In genomic region chr14:28657216-28657615, GRCm38 (mm10) we compare ENCODE assay signal across 23 mouse cellular contexts.
DNase-seq lines count a peak whose midpoint lies in the region; ATAC-seq lines count a peak whose summit lies in the region.
"Had no signal": no experiment of that assay in that cellular context is flagged by ENCODE, and none has a peak within 500 bp of the region (broad histone marks: within the 10 kb centered on the region; RNA-seq: fewer than 3 reads in every experiment).

No protein-coding gene starts in this region.

- no peak overlapping the region for H3K27ac ChIP-seq in heart, embryonic 11.5 days (ENCODE audit: low read depth, low read length)
- H3K27ac ChIP-seq: forebrain, embryonic 10.5 days; forebrain, embryonic 13.5 days; heart, embryonic 15.5 days; hindbrain, embryonic 14.5 days; hindbrain, postnatal 0 days had no signal

- no peaks in the 10 kb centered on the region for H3K9me3 ChIP-seq in heart, embryonic 11.5 days (replicated peaks; ENCODE audit: control insufficient read depth, low read length)
- H3K9me3 ChIP-seq in megakaryocyte, embryonic 14.5 days: peaks cover 34% of the 10 kb centered on the region
- H3K9me3 ChIP-seq: forebrain, embryonic 10.5 days; forebrain, embryonic 13.5 days; heart, embryonic 12.5 days; heart, embryonic 15.5 days had no signal

- H3K9ac ChIP-seq in heart, embryonic 11.5 days (ENCODE audit: low read depth, low read length): no peak overlapping the region
- H3K9ac ChIP-seq: forebrain, embryonic 13.5 days; heart, embryonic 12.5 days; heart, embryonic 15.5 days; hindbrain, embryonic 14.5 days had no signal

- WGBS in heart, embryonic 11.5 days (ENCODE audit: insufficient replicate concordance): 83% methylated on average over 8 of the region's 8 CpGs

- no peak for ATAC-seq in heart, embryonic 11.5 days (replicated peaks; ENCODE audit: insufficient number of reproducible peaks, low FRiP score, low TSS enrichment)
- no peak for ATAC-seq in megakaryocyte, adult 5-6 weeks (ENCODE audit: poor library complexity, severe bottlenecking)
- ATAC-seq in hematopoietic stem cell, adult 5-6 weeks (replicated peaks in 1 of 2; ENCODE audit: insufficient read depth in 1 of 2, low FRiP score in 2 of 2, low TSS enrichment in 1 of 2, low read depth in 1 of 2, poor library complexity in 2 of 2, severe bottlenecking in 2 of 2): peak; percentile 71 to 81
- ATAC-seq: CD4-positive, CD25-positive, alpha-beta regulatory T cell, adult 4 months; forebrain, embryonic 13.5 days; hindbrain, postnatal 0 days; inflammation-experienced regulatory T-cells, adult 6 months; intestine, embryonic 16.5 days had no signal

- H3K36me3 ChIP-seq in heart, embryonic 11.5 days (ENCODE audit: control insufficient read depth, insufficient read depth, low read length): no peaks in the 10 kb centered on the region
- H3K36me3 ChIP-seq in megakaryocyte, embryonic 14.5 days (replicated peaks; ENCODE audit: low read length): no peaks in the 10 kb centered on the region
- H3K36me3 ChIP-seq: forebrain, embryonic 10.5 days; heart, embryonic 12.5 days; heart, embryonic 15.5 days had no signal

- DNase-seq in heart, adult 11 months: peak; percentile 83
- DNase-seq in left cerebral cortex, adult 8-10 months (ENCODE audit: low spot score in 2 of 2): no peak
- DNase-seq: adrenal gland, adult 2 months; adrenal gland, postnatal 25 days; cerebellum, adult 18-20 months; cerebellum, adult 9-10 months; cerebellum, postnatal 14 days; gastrocnemius, postnatal 25 days; heart, postnatal 10 days; heart, postnatal 36 days had no signal

- H3K4me3 ChIP-seq in heart, embryonic 11.5 days (ENCODE audit: low read depth, low read length): no peak overlapping the region
- H3K4me3 ChIP-seq in megakaryocyte, embryonic 14.5 days (replicated peaks): peak overlapping the region; percentile 33
- H3K4me3 ChIP-seq: forebrain, embryonic 10.5 days; forebrain, embryonic 13.5 days; heart, embryonic 12.5 days; heart, embryonic 15.5 days had no signal

- peaks cover 4% of the 10 kb centered on the region for H3K4me1 ChIP-seq in heart, embryonic 11.5 days (ENCODE audit: control insufficient read depth, insufficient read depth, low read length)
- H3K4me1 ChIP-seq in megakaryocyte, embryonic 14.5 days: no peaks in the 10 kb centered on the region
- H3K4me1 ChIP-seq: forebrain, embryonic 13.5 days had no signal

- no peaks in the 10 kb centered on the region for H3K27me3 ChIP-seq in heart, embryonic 11.5 days (ENCODE audit: control insufficient read depth, insufficient read depth, low read length)
- H3K27me3 ChIP-seq in megakaryocyte, embryonic 14.5 days (replicated peaks): no peaks in the 10 kb centered on the region
- H3K27me3 ChIP-seq: forebrain, embryonic 13.5 days; heart, embryonic 12.5 days; heart, embryonic 15.5 days had no signal

- no peak overlapping the region for H3K4me2 ChIP-seq in heart, embryonic 11.5 days
- H3K4me2 ChIP-seq: forebrain, embryonic 13.5 days; heart, embryonic 12.5 days; heart, embryonic 15.5 days; hindbrain, embryonic 14.5 days had no signal

Comparison
In these comparisons a context has a peak if more than half of its experiments do, and no peak if none do; other contexts are left out.
1. ATAC-seq: peak in hematopoietic stem cell, adult 5-6 weeks (2 of 2); none in heart, embryonic 11.5 days (single experiment) and megakaryocyte, adult 5-6 weeks (single experiment).